14 mouse cellular contexts compared by ENCODE assay signal in genomic region chr3:97800004-97800403, GRCm38 (mm10).
DNase-seq lines count a peak whose midpoint lies in the region; ATAC-seq lines count a peak whose summit lies in the region.
"Had no signal": no experiment of that assay in that cellular context is flagged by ENCODE, and none has a peak within 500 bp of the region (broad histone marks: within the 10 kb centered on the region; RNA-seq: fewer than 3 reads in every experiment).

No protein-coding gene starts in this region.

- peak overlapping the region; percentile 62; the same call in 1 of the 2 replicates for H3K27ac ChIP-seq in heart, embryonic 13.5 days (replicated peaks)
- H3K27ac ChIP-seq in neural tube, embryonic 15.5 days (replicated peaks): no peak overlapping the region
- H3K27ac ChIP-seq: liver, embryonic 12.5 days; lung, embryonic 15.5 days had no signal

- no peak overlapping the region for H3K4me3 ChIP-seq in heart, embryonic 13.5 days
- no peak overlapping the region for H3K4me3 ChIP-seq in neural tube, embryonic 15.5 days (replicated peaks)
- H3K4me3 ChIP-seq: liver, embryonic 12.5 days; lung, embryonic 15.5 days had no signal

- no peak for ATAC-seq in heart, embryonic 13.5 days (ENCODE audit: extremely low read depth, insufficient number of reproducible peaks, low FRiP score, low TSS enrichment)
- 0 out of 2 replicates have a peak, but pooled peaks have one; percentile 24 for ATAC-seq in megakaryocyte, adult 5-6 weeks (ENCODE audit: poor library complexity, severe bottlenecking)
- ATAC-seq in neural tube, embryonic 15.5 days (ENCODE audit: low FRiP score): no peak
- ATAC-seq: forebrain, embryonic 16.5 days; liver, embryonic 12.5 days had no signal

- no peaks in the 10 kb centered on the region for H3K9me3 ChIP-seq in heart, embryonic 13.5 days
- no peaks in the 10 kb centered on the region for H3K9me3 ChIP-seq in neural tube, embryonic 15.5 days (replicated peaks)
- H3K9me3 ChIP-seq: liver, embryonic 12.5 days; lung, embryonic 15.5 days had no signal

- WGBS in heart, embryonic 13.5 days: 51% methylated on average over 3 of the region's 3 CpGs
- WGBS in neural tube, embryonic 15.5 days: 82% methylated on average over 3 of the region's 3 CpGs

- peaks cover 80% of the 10 kb centered on the region for H3K4me1 ChIP-seq in heart, embryonic 13.5 days
- H3K4me1 ChIP-seq in neural tube, embryonic 15.5 days: peaks cover 4% of the 10 kb centered on the region; the same call in 1 of the 2 replicates
- H3K4me1 ChIP-seq: liver, embryonic 12.5 days had no signal

- no peaks in the 10 kb centered on the region for H3K27me3 ChIP-seq in heart, embryonic 13.5 days (replicated peaks)
- no peaks in the 10 kb centered on the region for H3K27me3 ChIP-seq in neural tube, embryonic 15.5 days (replicated peaks)
- H3K27me3 ChIP-seq: liver, embryonic 12.5 days; lung, embryonic 15.5 days had no signal

- H3K9ac ChIP-seq in heart, embryonic 13.5 days: peak overlapping the region; percentile 42; the same call in 1 of the 2 replicates
- no peak overlapping the region for H3K9ac ChIP-seq in neural tube, embryonic 15.5 days (replicated peaks)
- H3K9ac ChIP-seq: liver, embryonic 12.5 days; lung, embryonic 15.5 days had no signal

- H3K4me2 ChIP-seq in heart, embryonic 13.5 days: no peak overlapping the region
- H3K4me2 ChIP-seq in neural tube, embryonic 15.5 days: no peak overlapping the region
- H3K4me2 ChIP-seq: liver, embryonic 12.5 days; lung, embryonic 15.5 days had no signal

- intact Hi-C loops in left cerebral cortex, postnatal 4 days (cut with DNase I): no loop called here

- no peak for DNase-seq in heart, adult 8-10 months (ENCODE audit: low spot score)
- DNase-seq in spleen, postnatal 36 days (ENCODE audit: low spot score in 2 of 2): peak; percentile 12 to 32
- no peak for DNase-seq in spleen, postnatal 4 days (ENCODE audit: low spot score in 2 of 2)
- no peak for DNase-seq in left cerebral cortex, postnatal 4 days
- DNase-seq: adrenal gland, postnatal 10 days; cerebellum, adult 11-12 months; layer of hippocampus, postnatal 36 days; midbrain, embryonic 14.5 days had no signal

- H3K36me3 ChIP-seq in heart, embryonic 13.5 days: no peaks in the 10 kb centered on the region
- no peaks in the 10 kb centered on the region for H3K36me3 ChIP-seq in neural tube, embryonic 15.5 days
- H3K36me3 ChIP-seq: liver, embryonic 12.5 days; lung, embryonic 15.5 days had no signal

Comparison
In these comparisons a context has a peak if more than half of its experiments do, and no peak if none do; other contexts are left out.
1. DNase-seq: peak in spleen, postnatal 36 days (2 of 2); none in heart, adult 8-10 months (single experiment), spleen, postnatal 4 days (0 of 2) and left cerebral cortex, postnatal 4 days (single experiment).